Mouse (Mus musculus): Measurements from ENCODE around the gene Napsa. TPM values are rescaled to one million over a fixed set of nuclear protein-coding genes. Genes with fewer than 3 reads are reported as not detected.

Gene Napsa
- total and polyA plus RNA-seq, 3 experiments = 0.16 to 1.3 (median 0.35) TPM

GRCm38 (mm10) chr7:44527483-44528398, 44.4 kb upstream of the Napsa start:
- Histone ChIP-seq H3K4me1 (ENCODE audit: insufficient read depth, low read depth, low read length) (peaks cover 30% of the 10 kb centered on the region), H3K36me3 (replicated peaks) (peaks cover 12% of the 10 kb centered on the region), H3K4me3 (ENCODE audit: low read depth, low read length) (peak overlapping the region; percentile 68), H3K9me3 (replicated peaks) (no peaks in the 10 kb centered on the region), H3K27me3 (ENCODE audit: insufficient read depth, low read length) (peaks cover 63% of the 10 kb centered on the region)
- DNase-seq (ENCODE audit: low spot score) (no peak), ATAC-seq (ENCODE audit: extremely low read depth, insufficient number of reproducible peaks, low FRiP score, poor library complexity, severe bottlenecking) (no peak; the same call in 1 of the 2 replicates)
- TF ChIP-seq POLR2AphosphoS5 (IDR thresholded peaks at IDR 0.05; ENCODE audit: insufficient replicate concordance, low read depth, low read length) = no peak
- TF ChIP-seq GATA2 (IDR thresholded peaks at IDR 0.05; ENCODE audit: borderline replicate concordance, low read depth, low read length) = no peak
- TF ChIP-seq TAL1 (conservative IDR thresholded peaks at IDR 0.05; ENCODE audit: low read depth, low read length) = no peak
- no peak for TF ChIP-seq GATA1 (IDR thresholded peaks at IDR 0.05; ENCODE audit: borderline replicate concordance, low read length)
- peak; percentile 63; the same call in 1 of the 2 replicates for TF ChIP-seq CTCF (IDR thresholded peaks at IDR 0.05; ENCODE audit: low read depth, low read length)

GRCm38 (mm10) chr7:44529518-44529917, 42.7 kb upstream of the Napsa start:
- H3K36me3 ChIP-seq (replicated peaks) = peaks cover 30% of the 10 kb centered on the region
- DNase-seq (ENCODE audit: low spot score) = no peak
- peaks cover 48% of the 10 kb centered on the region for H3K4me1 ChIP-seq (ENCODE audit: insufficient read depth, low read depth, low read length)
- no peak overlapping the region for H3K4me3 ChIP-seq (ENCODE audit: low read depth, low read length)
- TF ChIP-seq GATA1 (IDR thresholded peaks at IDR 0.05; ENCODE audit: borderline replicate concordance, low read length) (no peak), TAL1 (conservative IDR thresholded peaks at IDR 0.05; ENCODE audit: low read depth, low read length) (no peak), CTCF (IDR thresholded peaks at IDR 0.05; ENCODE audit: low read depth, low read length) (no peak), GATA2 (IDR thresholded peaks at IDR 0.05; ENCODE audit: borderline replicate concordance, low read depth, low read length) (no peak), POLR2AphosphoS5 (IDR thresholded peaks at IDR 0.05; ENCODE audit: insufficient replicate concordance, low read depth, low read length) (no peak)
- no peaks in the 10 kb centered on the region for H3K9me3 ChIP-seq (replicated peaks)
- ATAC-seq (ENCODE audit: extremely low read depth, insufficient number of reproducible peaks, low FRiP score, poor library complexity, severe bottlenecking) = no peak
- H3K27me3 ChIP-seq (ENCODE audit: insufficient read depth, low read length) = peaks cover 45% of the 10 kb centered on the region

- no peaks in the 10 kb centered on the region for H3K9me3 ChIP-seq (replicated peaks)
- peaks cover 57% of the 10 kb centered on the region for H3K4me1 ChIP-seq (ENCODE audit: insufficient read depth, low read depth, low read length)
- H3K27me3 ChIP-seq (ENCODE audit: insufficient read depth, low read length) = peaks cover 35% of the 10 kb centered on the region
- H3K36me3 ChIP-seq (replicated peaks) = peaks cover 40% of the 10 kb centered on the region
- ATAC-seq (ENCODE audit: extremely low read depth, insufficient number of reproducible peaks, low FRiP score, poor library complexity, severe bottlenecking) (no peak), DNase-seq (ENCODE audit: low spot score) (no peak)
- H3K4me3 ChIP-seq (ENCODE audit: low read depth, low read length) = no peak overlapping the region
- TF ChIP-seq TAL1 (conservative IDR thresholded peaks at IDR 0.05; ENCODE audit: low read depth, low read length) (no peak), CTCF (IDR thresholded peaks at IDR 0.05; ENCODE audit: low read depth, low read length) (no peak), POLR2AphosphoS5 (IDR thresholded peaks at IDR 0.05; ENCODE audit: insufficient replicate concordance, low read depth, low read length) (no peak), GATA1 (IDR thresholded peaks at IDR 0.05; ENCODE audit: borderline replicate concordance, low read length) (no peak), GATA2 (IDR thresholded peaks at IDR 0.05; ENCODE audit: borderline replicate concordance, low read depth, low read length) (no peak)
Observed at GRCm38 (mm10) chr7:44530507-44530906, 41.7 kb upstream of the Napsa start.

- Histone ChIP-seq H3K4me3 (ENCODE audit: low read depth, low read length) (no peak overlapping the region), H3K9me3 (replicated peaks) (no peaks in the 10 kb centered on the region), H3K27me3 (ENCODE audit: insufficient read depth, low read length) (peaks cover 30% of the 10 kb centered on the region), H3K4me1 (ENCODE audit: insufficient read depth, low read depth, low read length) (peaks cover 64% of the 10 kb centered on the region), H3K36me3 (replicated peaks) (peaks cover 47% of the 10 kb centered on the region)
- no peak for ATAC-seq (ENCODE audit: extremely low read depth, insufficient number of reproducible peaks, low FRiP score, poor library complexity, severe bottlenecking)
- DNase-seq (ENCODE audit: low spot score) = no peak
- TF ChIP-seq POLR2AphosphoS5 (IDR thresholded peaks at IDR 0.05; ENCODE audit: insufficient replicate concordance, low read depth, low read length) = no peak
Observed at GRCm38 (mm10) chr7:44531207-44531606, 41.0 kb upstream of the Napsa start.

- DNase-seq (ENCODE audit: low spot score) (no peak), ATAC-seq (ENCODE audit: extremely low read depth, insufficient number of reproducible peaks, low FRiP score, poor library complexity, severe bottlenecking) (no peak)
- peak; percentile 8; the same call in 1 of the 2 replicates for TF ChIP-seq POLR2AphosphoS5 (IDR thresholded peaks at IDR 0.05; ENCODE audit: insufficient replicate concordance, low read depth, low read length)
- no peak for TF ChIP-seq GATA2 (IDR thresholded peaks at IDR 0.05; ENCODE audit: borderline replicate concordance, low read depth, low read length)
- H3K9me3 ChIP-seq (replicated peaks) = no peaks in the 10 kb centered on the region
- peaks cover 56% of the 10 kb centered on the region for H3K36me3 ChIP-seq (replicated peaks)
- no peak within 1 kb of the TSS for H3K4me3 ChIP-seq (ENCODE audit: low read depth, low read length)
- peaks cover 22% of the 10 kb centered on the region; the same call in 1 of the 2 replicates for H3K27me3 ChIP-seq (ENCODE audit: insufficient read depth, low read length)
- peaks cover 68% of the 10 kb centered on the region for H3K4me1 ChIP-seq (ENCODE audit: insufficient read depth, low read depth, low read length)
Observed at GRCm38 (mm10) chr7:44531946-44532732, 40.0 kb upstream of the Napsa start, which contains the start of gene Spib. TSS of gene Spib (minus strand) at chr7:44532071.
